Mouse (Mus musculus): ENCODE measurements around the gene Ubqln3.

GRCm38 (mm10) chr7:104191275-104191674 is 48.2 kb upstream of the Ubqln3 start:
- TF ChIP-seq CHD2 (IDR thresholded peaks at IDR 0.05; ENCODE audit: low read length) (no peak), CTCF (conservative IDR thresholded peaks at IDR 0.05 in 1 of 2, IDR thresholded peaks at IDR 0.05 in 1 of 2; ENCODE audit: low read depth in 2 of 2, low read length in 2 of 2) (peak in 1 of 2 experiments; percentile 41; a peak in 2 of 4 replicates), SMC3 (IDR thresholded peaks at IDR 0.05; ENCODE audit: low read depth, low read length) (no peak), MAX (IDR thresholded peaks at IDR 0.05; ENCODE audit: low read length) (no peak), NELFE (IDR thresholded peaks at IDR 0.05; ENCODE audit: low read depth, low read length) (no peak), POLR2A (IDR thresholded peaks at IDR 0.05; ENCODE audit: low read depth, low read length) (no peak), MAFK (IDR thresholded peaks at IDR 0.05; ENCODE audit: insufficient replicate concordance, low read length) (no peak), NRF1 (IDR thresholded peaks at IDR 0.05; ENCODE audit: low read depth, low read length) (no peak), ELF1 (IDR thresholded peaks at IDR 0.05; ENCODE audit: low read depth, low read length) (no peak), TCF12 (IDR thresholded peaks at IDR 0.05; ENCODE audit: low read depth, low read length) (no peak), KAT2A (IDR thresholded peaks at IDR 0.05; ENCODE audit: insufficient replicate concordance, low read length) (no peak), ZC3H11A (IDR thresholded peaks at IDR 0.05; ENCODE audit: low read depth, low read length) (no peak), USF1 (IDR thresholded peaks at IDR 0.05; ENCODE audit: low read depth, low read length) (no peak), MXI1 (IDR thresholded peaks at IDR 0.05; ENCODE audit: low read depth, low read length) (no peak)
